Comparison of ENCODE assay signal across 12 mouse cellular contexts in genomic region chr4:65773368-65774010, GRCm38 (mm10).
"Had no signal": no experiment of that assay in that cellular context is flagged by ENCODE, and none has a peak within 500 bp of the region (broad histone marks: within the 10 kb centered on the region; RNA-seq: fewer than 3 reads in every experiment).

No protein-coding gene starts in this region.

- ATAC-seq: liver, embryonic 12.5 days had no signal

- H3K27ac ChIP-seq: limb, embryonic 10.5 days; liver, embryonic 12.5 days; midbrain, embryonic 10.5 days; neural tube, embryonic 15.5 days had no signal

- DNase-seq: kidney, adult 8-10 months; kidney, postnatal 25 days; lung, embryonic 14.5 days; lung, postnatal 10 days; lung, postnatal 4 days; midbrain, embryonic 14.5 days; thymus, postnatal 36 days had no signal

- H3K4me3 ChIP-seq: limb, embryonic 10.5 days; liver, embryonic 12.5 days; midbrain, embryonic 10.5 days; myocyte; neural tube, embryonic 15.5 days had no signal
